Mouse (Mus musculus) mouse embryonic stem cell (cell line): ENCODE results near the gene Dbn1.

Experiments used
- in situ Hi-C, 2 experiments: fragments of 300-500 bp; cut with MboI; formaldehyde crosslinking; loops; 1 replicate in 1 of 2; 3 replicates in 1 of 2; pipeline ENCODE4 v1.14.3; 2019 to 2020; ENCODE audit warnings: low sequenced_read_pairs in 2 of 2, low pct_unique_long_range_greater_than_20kb in 1 of 2, mixed read lengths in 1 of 2; ENCODE audit not compliant: unreplicated experiment in 1 of 2

Gene Dbn1

GRCm38 (mm10) chr13:55487578-55488498 lies at the start of gene Dbn1:
TSS of gene Dbn1 (minus strand) at chr13:55488111.
- in situ Hi-C loops, result no loop called here

- in situ Hi-C loops, result loop anchor here in 1 of 2 experiments (5.0 kb wide), 1 partner anchor 59 kb away; no protein-coding TSS in a partner anchor
Observed at GRCm38 (mm10) chr13:55536194-55537175, 48.6 kb upstream of the Dbn1 start, which contains the start of gene Ddx41. TSS of gene Ddx41 (minus strand) at chr13:55536658.

- in situ Hi-C loops, result loop anchor here in 1 of 2 experiments (5.0 kb wide), 1 partner anchor 58 kb away; no protein-coding TSS in a partner anchor
Observed at GRCm38 (mm10) chr13:55535796-55536193, 47.9 kb upstream of the Dbn1 start.

DNA sequence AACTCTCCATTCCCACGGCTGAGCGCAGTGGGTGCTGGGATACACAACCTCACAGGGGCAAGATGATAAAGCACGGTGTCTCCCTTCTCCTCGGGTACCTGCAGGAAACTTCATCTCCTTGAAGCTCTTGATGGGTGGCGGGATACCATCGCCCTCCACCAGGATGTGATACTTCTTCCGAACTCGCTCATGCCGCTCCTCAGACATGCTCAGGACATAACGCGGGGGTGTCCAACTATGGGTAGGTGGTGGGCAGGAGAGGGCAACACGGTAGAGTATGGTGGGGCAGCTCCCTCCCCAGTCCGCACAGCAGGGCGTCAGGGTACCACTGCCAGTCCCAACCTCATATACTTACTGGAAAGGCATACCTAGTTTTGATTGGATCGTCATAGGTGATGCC lies 47.3 kb upstream of the Dbn1 start:
- in situ Hi-C loops, result loop anchor here in 1 of 2 experiments (5.0 kb wide), 1 partner anchor 58 kb away; no protein-coding TSS in a partner anchor

DNA sequence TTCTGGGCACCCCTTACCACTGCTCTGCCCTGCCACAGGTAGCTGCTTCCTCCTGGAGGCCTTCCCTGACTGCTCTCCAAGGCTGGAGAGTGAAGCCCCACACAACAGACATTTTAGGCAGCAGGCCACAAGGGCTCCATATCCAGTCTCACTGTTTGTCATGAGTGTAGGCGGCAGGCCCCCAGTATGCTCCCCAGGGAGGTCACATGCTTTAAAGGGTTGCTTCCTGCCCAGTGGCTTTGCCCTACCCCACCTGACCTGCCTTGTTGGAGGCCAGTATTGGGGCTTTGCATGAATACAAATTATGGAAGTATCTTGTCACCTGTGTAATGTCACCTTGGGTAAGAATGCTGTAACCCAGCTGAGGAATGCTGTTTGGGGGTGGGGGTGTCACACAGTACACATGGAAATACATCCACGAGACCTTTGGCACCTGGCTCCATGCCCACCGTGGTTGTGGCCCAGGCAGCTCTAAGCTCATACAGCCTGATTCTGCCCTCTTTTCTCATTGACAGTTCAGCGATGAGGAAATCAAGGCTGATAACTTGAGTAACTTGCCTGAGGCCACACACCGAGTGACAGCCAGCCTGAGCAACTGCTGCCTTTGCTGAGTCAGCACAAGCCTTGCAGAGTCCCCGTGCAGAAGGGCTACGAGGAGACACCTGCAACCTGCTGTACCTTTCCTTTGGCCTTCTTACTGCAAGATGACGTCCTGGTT lies 41.4 kb upstream of the Dbn1 start, which contains the start of gene Dok3:
Dok3 (minus strand) TSS at position 99 of the 718 bp plus-strand sequence.
- in situ Hi-C loops, result no loop called here

DNA sequence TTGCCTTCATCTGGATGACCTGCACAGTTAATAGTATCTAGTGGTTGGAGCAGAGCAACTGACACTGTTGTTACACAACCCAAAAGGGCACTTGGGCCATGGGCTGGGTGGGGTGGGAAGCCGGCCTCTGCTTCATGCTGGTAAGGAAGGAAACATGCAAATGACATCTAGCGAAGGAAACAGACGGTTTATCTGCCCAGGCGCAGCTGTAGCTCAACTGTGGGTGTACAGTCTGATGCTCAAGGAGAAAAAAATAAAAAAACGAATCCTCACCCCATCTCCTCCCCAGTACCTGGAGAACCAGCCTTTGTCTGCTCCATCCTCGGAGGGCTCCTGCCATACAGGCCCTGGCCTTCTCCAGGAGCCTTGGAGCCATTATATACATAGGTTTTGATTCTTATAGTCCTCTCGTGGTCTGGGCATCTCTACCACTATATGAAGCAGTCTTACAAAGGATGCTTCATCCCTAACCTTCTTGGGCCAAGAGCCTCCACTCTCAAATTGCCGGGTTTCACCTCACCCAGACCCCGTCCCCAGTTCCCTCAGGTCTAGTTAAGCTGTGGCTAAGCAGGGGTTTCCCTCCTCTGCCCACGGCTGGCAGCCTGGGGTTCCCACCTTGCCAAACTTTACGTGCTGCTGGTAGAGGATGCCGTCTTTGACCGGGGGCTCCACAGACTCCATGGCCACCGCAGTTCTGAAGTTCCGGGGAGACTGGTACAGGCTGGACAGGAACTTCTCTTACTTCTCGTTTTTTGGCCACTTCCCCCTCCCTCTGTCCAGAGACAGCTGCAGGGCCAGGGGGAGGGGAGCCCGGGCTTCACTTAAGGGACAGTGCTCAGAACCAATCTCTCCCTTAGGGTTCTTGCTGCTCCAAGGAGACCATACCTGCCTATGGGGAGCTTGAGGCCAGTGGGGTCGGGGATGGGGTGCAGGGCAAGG lies 40.2 kb upstream of the Dbn1 start:
- in situ Hi-C loops, result no loop called here

DNA sequence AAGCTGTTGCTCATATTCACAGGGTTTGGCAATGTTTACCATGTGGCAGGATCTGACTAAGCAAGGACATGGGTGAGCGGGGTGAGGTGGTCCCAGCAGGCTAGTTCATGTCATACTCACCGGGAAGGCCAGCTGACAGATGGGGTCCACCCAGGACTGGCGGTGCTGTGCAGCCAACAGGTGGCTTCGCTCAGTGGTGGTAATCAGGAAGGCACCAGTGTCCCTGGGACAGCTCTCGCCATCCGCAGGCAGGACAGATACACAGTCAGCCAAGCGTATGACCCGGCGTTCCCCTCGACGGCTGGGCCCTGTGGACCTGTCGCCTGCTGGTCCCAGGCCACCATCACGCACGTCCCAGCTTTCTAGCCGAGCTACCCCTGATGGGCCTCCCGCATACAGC lies 39.3 kb upstream of the Dbn1 start:
- in situ Hi-C loops, result no loop called here

DNA sequence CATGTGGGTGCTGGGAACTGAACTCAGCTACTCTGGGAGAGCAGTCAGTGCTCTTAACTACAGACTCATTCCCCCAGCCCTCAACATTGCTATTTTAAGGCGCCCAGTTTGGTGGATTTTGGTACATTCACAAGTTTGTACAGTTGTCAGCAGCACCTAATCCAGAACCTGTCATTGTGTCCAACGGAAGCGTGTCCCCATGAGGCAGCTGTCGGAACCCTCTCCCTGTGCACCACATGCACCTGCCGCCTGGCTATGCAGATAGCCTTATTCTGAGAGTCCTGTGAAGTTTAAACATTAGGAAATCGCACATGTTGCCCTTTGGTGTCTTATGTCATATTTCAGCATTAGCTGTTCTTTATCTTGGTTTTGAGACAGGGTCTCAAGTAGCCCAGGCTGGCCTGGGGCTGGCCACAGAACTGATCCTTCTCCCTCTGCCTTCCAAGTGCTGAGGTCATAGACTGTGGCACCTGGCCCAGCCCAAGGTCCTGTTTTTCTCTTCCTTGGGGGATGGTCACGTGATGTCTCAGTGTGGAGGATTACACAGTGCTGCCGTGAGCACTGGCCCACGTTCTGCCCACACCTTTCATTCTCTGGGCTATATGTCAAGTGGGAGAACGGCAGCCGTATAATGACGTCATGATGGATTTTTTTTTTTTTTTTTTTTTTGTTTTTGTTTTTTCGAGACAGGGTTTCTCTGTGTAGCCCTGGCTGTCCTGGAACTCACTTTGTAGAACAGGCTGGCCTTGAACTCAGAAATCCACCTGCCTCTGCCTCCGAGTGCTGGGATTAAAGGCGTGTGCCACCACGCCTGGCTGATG lies 38.0 kb upstream of the Dbn1 start:
- in situ Hi-C loops, result no loop called here

DNA sequence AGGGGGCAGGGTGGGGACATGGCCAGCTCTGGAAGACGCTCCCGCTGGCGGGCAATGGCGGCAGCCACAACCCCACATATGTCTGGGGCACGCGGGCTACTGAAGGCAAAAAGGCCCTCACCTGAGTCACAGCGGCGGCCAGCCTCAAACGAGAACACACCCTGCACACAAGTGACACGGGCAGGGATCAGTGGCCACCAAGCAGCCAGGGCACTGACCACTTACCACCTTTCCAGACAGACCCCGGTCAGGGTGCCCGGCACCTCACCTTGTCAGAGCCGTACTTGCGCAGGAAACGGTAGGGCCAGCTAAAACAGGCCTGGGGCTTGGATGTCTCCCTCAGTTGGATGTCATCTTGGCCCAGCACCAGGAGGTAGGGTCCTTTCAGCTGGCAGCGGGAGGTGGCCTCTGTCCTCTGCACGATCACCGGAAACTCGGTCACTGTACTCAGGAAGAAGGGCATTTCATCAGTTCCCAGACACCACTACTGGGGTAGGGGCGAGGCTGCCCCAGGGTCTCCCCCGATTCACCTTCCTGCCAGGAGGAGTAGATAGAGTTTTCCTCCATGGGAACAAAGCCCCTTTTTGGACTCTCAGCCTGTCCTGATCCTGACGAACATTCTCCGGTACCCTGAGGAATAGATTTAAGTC lies 36.2 kb upstream of the Dbn1 start:
- in situ Hi-C loops, result loop anchor here in 1 of 2 experiments (5.0 kb wide), 1 partner anchor 47 kb away; no protein-coding TSS in a partner anchor

- in situ Hi-C loops, result loop anchor here in 1 of 2 experiments (5.0 kb wide), 1 partner anchor 46 kb away; no protein-coding TSS in a partner anchor
Observed at GRCm38 (mm10) chr13:55523278-55523677, 35.4 kb upstream of the Dbn1 start.

- in situ Hi-C loops, result loop anchor here in 1 of 2 experiments (5.0 kb wide), 1 partner anchor 45 kb away; no protein-coding TSS in a partner anchor
Observed at GRCm38 (mm10) chr13:55522730-55523129, 34.8 kb upstream of the Dbn1 start.

DNA sequence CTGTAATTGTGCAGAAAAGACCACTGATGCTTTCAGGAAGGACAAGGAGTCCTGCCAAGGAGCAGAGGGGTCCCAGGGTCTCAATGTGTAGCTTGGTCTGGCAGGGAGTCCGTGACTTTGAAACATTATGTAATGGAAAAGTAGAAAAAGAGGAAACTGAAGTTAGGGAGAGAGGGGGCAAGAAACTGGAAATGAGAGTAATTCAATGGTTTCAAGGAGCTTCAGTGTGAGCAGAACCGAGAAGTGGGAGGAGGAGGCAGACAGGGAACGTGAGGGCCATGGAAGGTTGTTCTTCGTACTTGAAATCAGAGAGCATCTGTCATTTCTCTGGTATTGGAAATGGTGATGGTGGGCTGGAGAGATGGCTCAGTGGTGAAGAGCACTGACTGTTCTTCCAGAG lies 31.7 kb upstream of the Dbn1 start:
- in situ Hi-C loops, result loop anchor here (5.0 kb wide), 2 partner anchors 42 to 112 kb away; no protein-coding TSS in a partner anchor

GRCm38 (mm10) chr13:55516955-55517354 lies 29.0 kb upstream of the Dbn1 start:
- in situ Hi-C loops, result loop anchor here (5.0 kb wide), 1 partner anchor 110 kb away; no protein-coding TSS in a partner anchor

- in situ Hi-C loops, result no loop called here
Observed at GRCm38 (mm10) chr13:55513828-55514227, 25.9 kb upstream of the Dbn1 start.

DNA sequence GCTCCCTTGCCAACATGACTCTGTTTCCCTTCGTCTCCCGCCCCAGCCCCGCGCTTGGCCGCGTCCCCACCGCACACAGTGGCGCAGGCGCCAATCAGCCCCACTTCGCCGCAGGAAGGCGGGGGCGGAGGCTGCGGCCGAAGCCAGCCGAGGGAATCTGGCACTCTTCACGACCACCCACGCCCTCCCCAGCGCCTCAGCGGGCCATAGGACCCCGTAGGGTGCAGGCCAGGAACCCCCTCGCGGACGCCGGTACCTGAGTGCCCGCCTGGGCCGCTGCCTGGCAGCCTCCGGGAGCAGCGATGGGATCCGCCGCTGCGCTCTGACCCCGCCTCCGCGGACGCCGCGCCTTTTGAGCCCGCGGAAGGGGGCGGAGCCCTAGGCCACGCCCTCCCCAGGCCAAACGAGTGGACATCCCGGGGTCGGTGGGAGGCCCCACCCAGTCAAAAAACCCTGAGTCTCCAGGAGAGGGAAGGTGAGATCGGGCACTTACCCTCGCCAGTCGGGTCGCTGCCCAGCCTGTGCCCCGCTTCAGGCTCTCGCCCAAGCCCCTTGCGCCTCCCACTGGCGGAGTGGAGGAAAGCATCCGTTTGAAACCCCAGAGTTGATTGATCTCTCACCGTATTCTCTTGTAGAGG lies 25.3 kb upstream of the Dbn1 start, which contains the start of gene Pdlim7:
Pdlim7 (minus strand) TSS at position 566 of the 638 bp plus-strand sequence.
- in situ Hi-C loops, result no loop called here
